Mouse (Mus musculus) limb, embryonic 14.5 days (tissue): ENCODE data around the gene Dlg1. TPM values are rescaled to one million over a fixed set of nuclear protein-coding genes. Genes with fewer than 3 reads are reported as not detected.

Experiments
- ATAC-seq: fragments of 200-750 bp; cut with Nextera tagmentation; 2 replicates; pipeline ENCODE4 v1.8.0; 2017; ENCODE audit warnings: low read depth, moderate number of reproducible peaks, moderate TSS enrichment; ENCODE audit not compliant: low FRiP score
- DNase-seq: peaks from one replicate; pipeline ENCODE4 v3.0.0-alpha.2; 2015; ENCODE audit warnings: low spot score
- H3K27ac ChIP-seq: fragments of 300-500 bp; sonication (generic); replicated peaks from 2 replicates; pipeline ENCODE4 v1.5.1; 2014; ENCODE audit warnings: low read depth, mild to moderate bottlenecking, low read length, moderate library complexity, mixed read lengths
- H3K27me3 ChIP-seq: fragments of 300-500 bp; sonication (generic); 2 replicates; pipeline ENCODE4 v1.6.1; 2014; ENCODE audit warnings: low read length, mixed read lengths; ENCODE audit not compliant: control insufficient read depth, insufficient read depth
- H3K36me3 ChIP-seq: fragments of 300-500 bp; sonication (generic); 2 replicates; pipeline ENCODE4 v1.6.1; 2014; ENCODE audit warnings: mild to moderate bottlenecking, low read length, moderate library complexity, mixed read lengths; ENCODE audit not compliant: control insufficient read depth, insufficient read depth
- H3K4me1 ChIP-seq: fragments of 300-500 bp; sonication (generic); 2 replicates; pipeline ENCODE4 v1.6.1; 2014; ENCODE audit warnings: antibody characterized with exemption, low read length, mixed read lengths; ENCODE audit not compliant: control insufficient read depth, insufficient read depth
- H3K4me2 ChIP-seq: fragments of 300-500 bp; sonication (generic); replicated peaks from 2 replicates; pipeline ENCODE4 v1.6.1; 2014; ENCODE audit warnings: low read depth, mild to moderate bottlenecking, low read length, moderate library complexity; ENCODE audit not compliant: severe bottlenecking
- H3K4me3 ChIP-seq: fragments of 300-500 bp; sonication (generic); replicated peaks from 2 replicates; pipeline ENCODE4 v1.5.1; 2014; ENCODE audit warnings: low read length
- H3K9ac ChIP-seq: fragments of 300-500 bp; sonication (generic); 2 replicates; pipeline ENCODE4 v1.6.1; 2014; ENCODE audit warnings: mild to moderate bottlenecking, low read depth, low read length, moderate library complexity; ENCODE audit not compliant: severe bottlenecking
- H3K9me3 ChIP-seq: fragments of 300-500 bp; sonication (generic); 2 replicates; pipeline ENCODE4 v1.6.1; 2016; ENCODE audit warnings: low read length; ENCODE audit not compliant: control insufficient read depth
- POLR2A ChIP-seq: fragments of 200-500 bp; IDR thresholded peaks from 2 replicates; pipeline ENCODE4 v1.8.0; 2012; ENCODE audit warnings: inconsistent platforms, mild to moderate bottlenecking, moderate library complexity, borderline replicate concordance; ENCODE audit not compliant: insufficient read depth, insufficient read length; ENCODE audit errors: extremely low read depth
- WGBS: fragments of 180-500 bp; shearing (Covaris S2); extraction: QIAGEN DNeasy Blood & Tissue Kit; methylation state at CpG from one replicate; pipeline ENCODE4 v1.1.7; 2014; 5-methylcytosine and 5-hydroxymethylcytosine counted together
- polyA plus RNA-seq, 2 experiments: library from polyadenylated mRNA; depleted of rRNA in 1 of 2; stranded (reverse) in 1 of 2; unstranded in 1 of 2; fragments of >200 nt; fragmentation: Nextera tagmentation in 1 of 2; extraction: Ambion mirVana in 1 of 2; gene quantifications; 2 replicates each; pipeline versions ENCODE4 v1.2.1 to v1.2.3; 2012 to 2014

Dlg1 gene
- polyA plus RNA-seq, 2 experiments, result 37.9 to 62.0 TPM

DNA sequence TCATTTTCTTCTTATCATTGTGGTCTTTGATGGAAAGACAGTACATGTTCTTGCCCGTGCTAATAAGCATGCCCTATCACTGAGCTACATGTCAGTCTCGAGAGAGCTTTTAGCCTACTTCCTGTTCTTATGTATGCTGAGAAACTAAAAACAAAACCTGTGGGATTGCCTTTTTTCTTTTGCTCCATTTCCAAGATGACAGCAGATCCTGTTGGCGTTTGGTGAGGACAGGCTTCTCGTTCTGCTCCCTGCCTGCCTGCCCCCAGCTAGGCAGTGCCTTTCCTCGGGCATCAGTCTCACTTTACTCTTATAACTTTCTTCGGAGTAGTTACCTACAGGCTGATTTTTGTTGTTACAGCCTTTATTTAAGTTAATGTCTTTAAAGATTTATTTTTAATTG is 96.2 kb downstream of the Dlg1 start:
- no peaks in the 10 kb centered on the region for H3K4me1 ChIP-seq
- 76% methylated on average over 6 of the region's 6 CpGs for WGBS
- no peak overlapping the region for H3K4me2 ChIP-seq
- H3K36me3 ChIP-seq, result no peaks in the 10 kb centered on the region
- H3K27me3 ChIP-seq, result no peaks in the 10 kb centered on the region
- DNase-seq (no peak), ATAC-seq (no peak)
- no peak overlapping the region for H3K27ac ChIP-seq
- no peak overlapping the region for H3K4me3 ChIP-seq
- H3K9ac ChIP-seq, result no peak overlapping the region
- no peak for TF ChIP-seq POLR2A
- H3K9me3 ChIP-seq, result no peaks in the 10 kb centered on the region

DNA sequence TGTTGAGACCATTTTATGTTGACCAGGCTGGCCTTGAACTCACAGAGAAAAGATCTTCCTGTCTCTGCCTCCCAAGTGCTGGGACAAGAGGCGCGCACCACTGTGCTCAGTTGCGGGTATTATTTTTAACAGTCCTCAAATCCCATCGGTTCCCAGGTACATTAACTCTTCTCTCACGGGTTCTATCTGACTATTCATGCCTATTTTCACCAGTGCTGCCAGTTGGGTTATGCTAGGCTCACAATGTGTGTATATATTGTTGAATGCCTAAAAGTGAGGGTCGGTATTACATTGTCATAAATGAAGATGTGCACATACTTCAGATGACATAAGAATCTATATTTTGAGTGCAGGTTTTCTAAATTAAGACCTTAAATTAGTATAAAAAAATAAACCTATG is 103.1 kb downstream of the Dlg1 start:
- no peak overlapping the region for H3K27ac ChIP-seq
- no peaks in the 10 kb centered on the region for H3K27me3 ChIP-seq
- no peaks in the 10 kb centered on the region for H3K4me1 ChIP-seq
- no peaks in the 10 kb centered on the region for H3K9me3 ChIP-seq
- TF ChIP-seq POLR2A, result no peak
- H3K9ac ChIP-seq, result no peak overlapping the region
- ATAC-seq (no peak), DNase-seq (no peak)
- no peak overlapping the region for H3K4me2 ChIP-seq
- whole genome bisulfite sequencing, result 97% methylated on average over 6 of the region's 6 CpGs
- H3K4me3 ChIP-seq, result no peak overlapping the region
- no peaks in the 10 kb centered on the region for H3K36me3 ChIP-seq

DNA sequence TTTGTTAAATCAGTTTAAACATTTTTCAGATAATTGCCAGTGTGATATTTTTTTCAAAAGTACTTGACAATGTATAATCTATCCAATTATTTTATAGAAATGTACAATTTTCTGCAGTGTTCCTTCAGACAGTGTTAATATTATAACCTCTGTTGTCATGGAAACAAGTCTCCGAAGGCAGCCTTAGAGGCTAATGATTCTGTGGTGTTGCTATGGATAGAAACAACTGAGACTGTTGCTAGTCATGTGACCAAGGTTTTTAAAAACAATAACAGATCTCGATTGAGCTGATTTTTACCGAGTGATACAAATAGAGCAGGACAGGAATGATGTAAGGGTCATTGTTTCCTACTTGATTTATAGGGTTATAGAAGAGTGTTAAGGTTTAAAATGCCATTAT is 103.5 kb downstream of the Dlg1 start:
- H3K27me3 ChIP-seq, result no peaks in the 10 kb centered on the region
- ATAC-seq (peak; percentile 50; the same call in 1 of the 2 replicates), DNase-seq (peak; percentile 53)
- H3K4me2 ChIP-seq, result no peak overlapping the region
- no peak overlapping the region for H3K4me3 ChIP-seq
- H3K9ac ChIP-seq, result no peak overlapping the region
- 48% methylated on average over 3 of the region's 3 CpGs for WGBS
- no peak overlapping the region for H3K27ac ChIP-seq
- no peaks in the 10 kb centered on the region for H3K36me3 ChIP-seq
- H3K4me1 ChIP-seq, result no peaks in the 10 kb centered on the region
- TF ChIP-seq POLR2A, result no peak
- no peaks in the 10 kb centered on the region for H3K9me3 ChIP-seq

DNA sequence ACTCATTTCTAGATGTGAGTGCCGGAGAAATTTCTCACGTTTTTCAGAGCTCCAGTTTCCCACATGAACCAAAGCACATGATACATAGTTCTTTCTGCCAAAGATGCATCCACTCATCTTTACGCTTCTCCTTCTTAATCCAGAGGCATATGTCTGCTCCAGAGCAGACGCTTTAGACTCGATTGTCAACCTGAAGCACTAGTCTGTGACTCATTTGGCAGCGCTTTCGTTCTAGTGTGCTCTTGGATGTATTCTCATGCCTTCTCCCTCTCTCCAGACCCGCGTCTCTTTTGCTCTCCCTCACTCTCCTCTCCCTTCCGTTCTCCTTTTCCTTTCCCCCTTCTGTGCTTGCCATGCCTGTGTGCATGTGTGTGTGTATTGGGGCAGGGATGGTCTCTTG is 112.7 kb downstream of the Dlg1 start:
- DNase-seq (no peak), ATAC-seq (no peak)
- Histone ChIP-seq H3K4me2 (no peak overlapping the region), H3K9me3 (no peaks in the 10 kb centered on the region), H3K27me3 (no peaks in the 10 kb centered on the region), H3K4me1 (no peaks in the 10 kb centered on the region), H3K27ac (no peak overlapping the region), H3K4me3 (no peak overlapping the region), H3K9ac (no peak overlapping the region), H3K36me3 (no peaks in the 10 kb centered on the region)
- WGBS, result 85% methylated on average over 10 of the region's 10 CpGs
- no peak for TF ChIP-seq POLR2A

DNA sequence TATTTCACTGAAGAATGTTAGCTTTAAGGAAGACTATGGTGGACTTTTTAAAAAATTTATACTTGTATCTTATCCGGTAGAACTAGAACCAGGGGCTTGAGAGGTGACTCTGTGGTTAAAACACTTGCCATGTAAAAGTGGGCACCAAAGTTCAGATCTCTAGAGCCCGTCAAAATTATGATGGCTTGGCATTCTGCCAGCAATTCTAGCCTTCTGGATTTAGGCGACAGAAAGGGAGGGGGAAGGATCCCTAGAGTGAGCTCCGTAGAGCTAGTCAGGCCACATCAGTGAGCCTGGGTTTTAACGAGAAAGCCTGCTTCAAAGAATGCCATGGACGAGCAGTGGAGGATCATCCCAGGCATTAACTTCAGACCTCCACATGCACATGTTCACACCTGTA is 117.8 kb downstream of the Dlg1 start:
- DNase-seq (peak; percentile 14), ATAC-seq (no peak)
- 32% methylated on average over 6 of the region's 6 CpGs for WGBS
- Histone ChIP-seq H3K4me2 (no peak overlapping the region), H3K9ac (no peak overlapping the region), H3K27ac (no peak overlapping the region), H3K4me1 (no peaks in the 10 kb centered on the region), H3K9me3 (no peaks in the 10 kb centered on the region), H3K27me3 (no peaks in the 10 kb centered on the region), H3K4me3 (no peak overlapping the region), H3K36me3 (0 out of 2 replicates have a peak, but pooled peaks cover 6% of the 10 kb centered on the region)
- TF ChIP-seq POLR2A, result no peak

DNA sequence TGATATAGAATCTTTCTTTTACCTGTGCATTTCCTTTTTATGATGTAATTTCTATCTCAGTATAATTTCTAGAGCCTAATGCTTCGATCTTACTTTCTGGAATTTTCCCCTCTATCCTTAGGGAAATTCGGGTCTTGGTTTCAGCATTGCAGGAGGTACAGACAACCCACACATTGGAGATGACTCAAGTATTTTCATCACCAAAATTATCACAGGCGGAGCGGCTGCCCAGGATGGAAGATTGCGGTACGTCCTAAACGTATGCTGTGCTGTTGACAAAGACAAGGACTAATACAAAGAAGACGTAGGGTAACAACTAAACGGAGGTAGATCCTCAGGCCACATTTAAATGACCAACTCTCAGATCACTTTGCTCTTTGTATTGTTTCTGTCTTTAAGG is 126.8 kb downstream of the Dlg1 start:
- H3K4me1 ChIP-seq, result no peaks in the 10 kb centered on the region
- no peak overlapping the region for H3K9ac ChIP-seq
- H3K4me3 ChIP-seq, result no peak overlapping the region
- 93% methylated on average over 9 of the region's 9 CpGs for WGBS
- DNase-seq (no peak), ATAC-seq (no peak)
- H3K27ac ChIP-seq, result no peak overlapping the region
- H3K27me3 ChIP-seq, result no peaks in the 10 kb centered on the region
- H3K36me3 ChIP-seq, result peaks cover 35% of the 10 kb centered on the region
- H3K4me2 ChIP-seq, result no peak overlapping the region
- H3K9me3 ChIP-seq, result no peaks in the 10 kb centered on the region
- no peak for TF ChIP-seq POLR2A
